ENCODE assay signal across 24 mouse cellular contexts in the genomic region with DNA sequence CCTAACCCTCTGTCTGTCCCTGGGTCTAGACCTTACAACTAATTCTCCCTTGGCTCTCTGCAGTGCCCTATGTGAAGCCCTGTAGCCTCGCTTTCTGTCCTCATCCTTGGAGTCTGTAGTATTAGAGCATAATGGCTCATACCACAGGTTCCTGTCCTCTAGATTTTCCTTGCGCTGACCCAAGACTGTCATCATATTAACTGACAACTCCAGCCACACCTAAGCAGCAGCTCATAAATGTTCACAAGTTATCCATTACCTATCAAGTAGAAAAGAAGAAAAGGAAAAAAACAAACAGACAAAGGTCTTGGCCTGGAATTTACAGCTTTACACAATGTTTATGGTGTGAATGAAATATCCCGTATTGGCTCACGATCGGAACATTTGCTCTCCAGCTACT. TPM values are rescaled to one million over a fixed set of nuclear protein-coding genes. Genes with fewer than 3 reads are reported as not detected.
A peak's percentile ranks its signal among the peaks of the same experiment; 100 is the strongest.
DNase-seq lines count a peak whose midpoint lies in the region; ATAC-seq and TF ChIP-seq lines count a peak whose summit lies in the region.
"Had no signal": no experiment of that assay in that cellular context is flagged by ENCODE, and none has a peak within 500 bp of the region (broad histone marks: within the 10 kb centered on the region; RNA-seq: fewer than 3 reads in every experiment).

No protein-coding gene starts in this region.

- WGBS in lung, embryonic 14.5 days, result 58% methylated on average over 5 of the region's 5 CpGs
- WGBS in lung, adult 2 months, result 84% methylated on average over 5 of the region's 5 CpGs
- WGBS in lung, postnatal 0 days, result 79% methylated on average over 5 of the region's 5 CpGs
- WGBS in intestine, postnatal 0 days, result 65% methylated on average over 5 of the region's 5 CpGs
- 93% methylated on average over 5 of the region's 5 CpGs for WGBS in midbrain, embryonic 11.5 days

- DNase-seq in lung, embryonic 14.5 days, result peak; percentile 7
- no peak for DNase-seq in lung, adult 2 months
- DNase-seq in lung, postnatal 0 days (ENCODE audit: low spot score), result peak; percentile 13
- no peak for DNase-seq in lung, postnatal 10 days
- DNase-seq in midbrain, embryonic 11.5 days (ENCODE audit: low spot score, missing footprints), result no peak
- DNase-seq: adrenal gland, adult 8-10 months; adrenal gland, postnatal 14 days; adrenal gland, postnatal 36 days; B cell, adult 2 months; cerebellum, adult 11-12 months; cerebellum, adult 2 months; cerebellum, adult 9-10 months; cerebellum, postnatal 10 days; cerebellum, postnatal 25 days had no signal

- no peak overlapping the region for H3K4me2 ChIP-seq in lung, embryonic 14.5 days
- no peak overlapping the region for H3K4me2 ChIP-seq in lung, postnatal 0 days (replicated peaks; ENCODE audit: low read depth, low read length)
- H3K4me2 ChIP-seq in intestine, postnatal 0 days (replicated peaks; ENCODE audit: low read depth), result no peak overlapping the region
- H3K4me2 ChIP-seq in midbrain, embryonic 11.5 days, result no peak overlapping the region
- H3K4me2 ChIP-seq: embryonic facial prominence, embryonic 12.5 days; forebrain, embryonic 13.5 days; forebrain, embryonic 15.5 days had no signal

- no peaks in the 10 kb centered on the region for H3K9me3 ChIP-seq in lung, embryonic 14.5 days (ENCODE audit: low read depth, low read length)
- no peaks in the 10 kb centered on the region for H3K9me3 ChIP-seq in lung, postnatal 0 days (ENCODE audit: low read length)
- no peaks in the 10 kb centered on the region for H3K9me3 ChIP-seq in intestine, postnatal 0 days (ENCODE audit: control insufficient read depth)
- no peaks in the 10 kb centered on the region for H3K9me3 ChIP-seq in midbrain, embryonic 11.5 days (ENCODE audit: control insufficient read depth, low read length)
- H3K9me3 ChIP-seq: embryonic facial prominence, embryonic 10.5 days; embryonic facial prominence, embryonic 12.5 days; forebrain, embryonic 13.5 days; forebrain, embryonic 15.5 days; G1E had no signal

- no peak for TF ChIP-seq EP300 in lung, postnatal 0 days (IDR thresholded peaks at IDR 0.05)

- ATAC-seq in lung, embryonic 14.5 days (ENCODE audit: insufficient read depth), result no peak
- ATAC-seq in lung, postnatal 0 days, result no peak
- peak; percentile 66 for ATAC-seq in intestine, postnatal 0 days
- no peak for ATAC-seq in midbrain, embryonic 11.5 days (ENCODE audit: low FRiP score)
- ATAC-seq: activated CD4-positive, CD25-positive, alpha-beta regulatory T cell, adult 4 months; CD4-positive, CD25-positive, alpha-beta regulatory T cell, adult 4 months; forebrain, embryonic 13.5 days; forebrain, embryonic 15.5 days; Patski had no signal

- TF ChIP-seq POLR2A in lung, adult 2 months (IDR thresholded peaks at IDR 0.05; ENCODE audit: borderline replicate concordance, extremely low read depth, low read depth, low read length), result no peak

- no peaks in the 10 kb centered on the region for H3K27me3 ChIP-seq in lung, embryonic 14.5 days (ENCODE audit: insufficient read depth, low read length)
- no peaks in the 10 kb centered on the region for H3K27me3 ChIP-seq in lung, postnatal 0 days (replicated peaks; ENCODE audit: insufficient read depth, low read length)
- H3K27me3 ChIP-seq in intestine, postnatal 0 days (replicated peaks; ENCODE audit: control insufficient read depth, insufficient read depth, low read length), result no peaks in the 10 kb centered on the region
- H3K27me3 ChIP-seq in midbrain, embryonic 11.5 days (ENCODE audit: control insufficient read depth, insufficient read depth, low read length), result no peaks in the 10 kb centered on the region
- H3K27me3 ChIP-seq: CH12.LX; embryonic facial prominence, embryonic 12.5 days; forebrain, embryonic 13.5 days; forebrain, embryonic 15.5 days had no signal

- no peak overlapping the region for H3K27ac ChIP-seq in lung, embryonic 14.5 days (ENCODE audit: low read depth)
- no peak overlapping the region for H3K27ac ChIP-seq in lung, postnatal 0 days (ENCODE audit: low read length)
- H3K27ac ChIP-seq in intestine, postnatal 0 days (ENCODE audit: low read depth, low read length), result no peak overlapping the region
- no peak overlapping the region for H3K27ac ChIP-seq in midbrain, embryonic 11.5 days (ENCODE audit: low read depth, low read length)
- H3K27ac ChIP-seq: embryonic facial prominence, embryonic 10.5 days; embryonic facial prominence, embryonic 12.5 days; forebrain, embryonic 13.5 days; forebrain, embryonic 15.5 days had no signal

- no peaks in the 10 kb centered on the region for H3K4me1 ChIP-seq in lung, embryonic 14.5 days (ENCODE audit: insufficient read depth)
- no peaks in the 10 kb centered on the region for H3K4me1 ChIP-seq in lung, adult 2 months (ENCODE audit: control insufficient read depth, insufficient read depth, low read length)
- H3K4me1 ChIP-seq in lung, postnatal 0 days (ENCODE audit: insufficient read depth, low read depth, low read length), result no peaks in the 10 kb centered on the region
- H3K4me1 ChIP-seq in intestine, postnatal 0 days (replicated peaks; ENCODE audit: control insufficient read depth, insufficient read depth, low read length), result no peaks in the 10 kb centered on the region
- H3K4me1 ChIP-seq in midbrain, embryonic 11.5 days (ENCODE audit: control insufficient read depth, insufficient read depth, low read length), result no peaks in the 10 kb centered on the region
- H3K4me1 ChIP-seq: embryonic facial prominence, embryonic 10.5 days; embryonic facial prominence, embryonic 12.5 days; forebrain, embryonic 13.5 days; forebrain, embryonic 15.5 days had no signal

- no peak for TF ChIP-seq CTCF in lung, embryonic 14.5 days (IDR thresholded peaks at IDR 0.05; ENCODE audit: low read depth)
- TF ChIP-seq CTCF in lung, adult 2 months (IDR thresholded peaks at IDR 0.05; ENCODE audit: insufficient read depth, low read length), result no peak
- no peak for TF ChIP-seq CTCF in lung, postnatal 0 days (IDR thresholded peaks at IDR 0.05)
- TF ChIP-seq CTCF in intestine, postnatal 0 days (IDR thresholded peaks at IDR 0.05; ENCODE audit: low read depth), result no peak

- H3K9ac ChIP-seq in lung, embryonic 14.5 days, result no peak overlapping the region
- H3K9ac ChIP-seq in lung, postnatal 0 days (replicated peaks; ENCODE audit: low read depth), result no peak overlapping the region
- no peak overlapping the region for H3K9ac ChIP-seq in intestine, postnatal 0 days (ENCODE audit: low read depth, low read length)
- no peak overlapping the region for H3K9ac ChIP-seq in midbrain, embryonic 11.5 days (ENCODE audit: low read length)
- H3K9ac ChIP-seq: embryonic facial prominence, embryonic 12.5 days; forebrain, embryonic 13.5 days; forebrain, embryonic 15.5 days had no signal

- no peaks in the 10 kb centered on the region for H3K36me3 ChIP-seq in lung, embryonic 14.5 days (ENCODE audit: insufficient read depth)
- no peaks in the 10 kb centered on the region for H3K36me3 ChIP-seq in lung, postnatal 0 days (ENCODE audit: insufficient read depth, low read length)
- no peaks in the 10 kb centered on the region for H3K36me3 ChIP-seq in intestine, postnatal 0 days (ENCODE audit: control insufficient read depth, insufficient read depth)
- H3K36me3 ChIP-seq in midbrain, embryonic 11.5 days (ENCODE audit: control insufficient read depth, insufficient read depth, low read length), result no peaks in the 10 kb centered on the region
- H3K36me3 ChIP-seq: embryonic facial prominence, embryonic 10.5 days; embryonic facial prominence, embryonic 12.5 days; forebrain, embryonic 15.5 days had no signal

- no peak overlapping the region for H3K4me3 ChIP-seq in lung, embryonic 14.5 days (ENCODE audit: low read depth, low read length)
- H3K4me3 ChIP-seq in lung, adult 2 months (replicated peaks; ENCODE audit: extremely low read depth, low read depth, low read length), result no peak overlapping the region
- no peak overlapping the region for H3K4me3 ChIP-seq in lung, postnatal 0 days (ENCODE audit: low read depth, low read length)
- H3K4me3 ChIP-seq in intestine, postnatal 0 days (ENCODE audit: low read depth, low read length), result no peak overlapping the region
- H3K4me3 ChIP-seq in midbrain, embryonic 11.5 days (ENCODE audit: low read depth, low read length), result no peak overlapping the region
- H3K4me3 ChIP-seq: embryonic facial prominence, embryonic 10.5 days; embryonic facial prominence, embryonic 12.5 days; forebrain, embryonic 13.5 days; forebrain, embryonic 15.5 days had no signal

RNA-seq across cellular contexts. Expression of a gene that starts 43.4 kb away (rescaled TPM):
- 11.8 and 14.3 TPM in 2 replicates for polyA plus RNA-seq in lung, embryonic 14.5 days (2014; fragmentation: Nextera tagmentation; extraction: Ambion mirVana)
- 1.3 and 3.9 TPM in 2 replicates for polyA plus RNA-seq in lung, adult 2 months (2012; rRNA removed)
- polyA plus RNA-seq in lung, postnatal 0 days (2015; fragmentation: Nextera tagmentation; extraction: Ambion mirVana), result 8.7 and 11.5 TPM in 2 replicates
- polyA plus RNA-seq in intestine, postnatal 0 days (2015; fragmentation: Nextera tagmentation; extraction: Ambion mirVana), result 78.9 and 83.3 TPM in 2 replicates
- 9.4 and 9.9 TPM in 2 replicates for polyA plus RNA-seq in midbrain, embryonic 11.5 days (2014; fragmentation: Nextera tagmentation; extraction: Ambion mirVana)

Comparison
In these comparisons a context has a peak if more than half of its experiments do, and no peak if none do; other contexts are left out.
1. DNase-seq: peak in lung, embryonic 14.5 days (single experiment) and lung, postnatal 0 days (single experiment); none in lung, adult 2 months (single experiment), lung, postnatal 10 days (single experiment) and midbrain, embryonic 11.5 days (single experiment).